Mouse (Mus musculus) forebrain, postnatal 0 days (tissue): ENCODE measurements around the gene Pde4d. TPM values are rescaled to one million over a fixed set of nuclear protein-coding genes. Genes with fewer than 3 reads are reported as not detected.

ENCODE experiments used
- ATAC-seq: fragments of 200-750 bp; cut with Nextera tagmentation; 2 replicates; pipeline ENCODE4 v1.8.0; 2017; ENCODE audit warnings: mild to moderate bottlenecking, moderate library complexity
- DNase-seq: peaks from one replicate; pipeline ENCODE4 v3.0.0-alpha.2; 2015
- H3K27ac ChIP-seq: fragments of 300-500 bp; sonication (generic); 2 replicates; pipeline ENCODE4 v1.5.1; 2014; ENCODE audit warnings: low read depth, mild to moderate bottlenecking, antibody characterized with exemption, low read length, moderate library complexity, mixed read lengths
- H3K27me3 ChIP-seq: fragments of 300-500 bp; sonication (generic); 2 replicates; pipeline ENCODE4 v1.6.1; 2014; ENCODE audit warnings: mild to moderate bottlenecking, low read length, mixed read lengths; ENCODE audit not compliant: insufficient read depth
- H3K36me3 ChIP-seq: fragments of 300-500 bp; sonication (generic); 2 replicates; pipeline ENCODE4 v1.6.1; 2014; ENCODE audit warnings: mild to moderate bottlenecking, moderate library complexity; ENCODE audit not compliant: insufficient read depth
- H3K4me1 ChIP-seq: fragments of 300-500 bp; sonication (generic); 2 replicates; pipeline ENCODE4 v1.6.1; 2014; ENCODE audit warnings: antibody characterized with exemption; ENCODE audit not compliant: insufficient read depth
- H3K4me2 ChIP-seq: fragments of 300-500 bp; sonication (generic); 2 replicates; pipeline ENCODE4 v1.6.1; 2014; ENCODE audit warnings: low read depth, mild to moderate bottlenecking, moderate library complexity
- H3K4me3 ChIP-seq: fragments of 300-500 bp; sonication (generic); 2 replicates; pipeline ENCODE4 v1.5.1; 2014; ENCODE audit warnings: low read depth, low read length, mixed read lengths
- H3K9ac ChIP-seq: fragments of 300-500 bp; sonication (generic); 2 replicates; pipeline ENCODE4 v1.6.1; 2014; ENCODE audit warnings: mild to moderate bottlenecking
- H3K9me3 ChIP-seq: fragments of 300-500 bp; sonication (generic); 2 replicates; pipeline ENCODE4 v1.6.1; 2016; ENCODE audit warnings: low read length
- CTCF ChIP-seq: sonication (generic); IDR thresholded peaks from 2 replicates; pipeline ENCODE4 v1.5.1; 2016; ENCODE audit warnings: antibody characterized with exemption, control low read depth, low read depth
- WGBS: fragments of 180-500 bp; shearing (Covaris S2); extraction: QIAGEN DNeasy Blood & Tissue Kit; methylation state at CpG from one replicate; pipeline ENCODE4 v1.1.7; 2014; 5-methylcytosine and 5-hydroxymethylcytosine counted together
- polyA plus RNA-seq: library from polyadenylated mRNA; unstranded; fragments of >200 nt; fragmentation: Nextera tagmentation; extraction: Ambion mirVana; gene quantifications from 2 replicates; pipeline ENCODE4 v1.2.1, GENCODE M21; 2015
- total RNA-seq: library from RNA; depleted of rRNA; stranded (reverse); fragments of >200 nt; gene quantifications from 2 replicates; pipeline ENCODE4 v1.2.3, GENCODE M21; 2014; rRNA removed

The Pde4d gene
- 78.0 and 78.8 TPM in 2 replicates for total RNA-seq
- 10.5 and 13.2 TPM in 2 replicates for polyA plus RNA-seq

DNA sequence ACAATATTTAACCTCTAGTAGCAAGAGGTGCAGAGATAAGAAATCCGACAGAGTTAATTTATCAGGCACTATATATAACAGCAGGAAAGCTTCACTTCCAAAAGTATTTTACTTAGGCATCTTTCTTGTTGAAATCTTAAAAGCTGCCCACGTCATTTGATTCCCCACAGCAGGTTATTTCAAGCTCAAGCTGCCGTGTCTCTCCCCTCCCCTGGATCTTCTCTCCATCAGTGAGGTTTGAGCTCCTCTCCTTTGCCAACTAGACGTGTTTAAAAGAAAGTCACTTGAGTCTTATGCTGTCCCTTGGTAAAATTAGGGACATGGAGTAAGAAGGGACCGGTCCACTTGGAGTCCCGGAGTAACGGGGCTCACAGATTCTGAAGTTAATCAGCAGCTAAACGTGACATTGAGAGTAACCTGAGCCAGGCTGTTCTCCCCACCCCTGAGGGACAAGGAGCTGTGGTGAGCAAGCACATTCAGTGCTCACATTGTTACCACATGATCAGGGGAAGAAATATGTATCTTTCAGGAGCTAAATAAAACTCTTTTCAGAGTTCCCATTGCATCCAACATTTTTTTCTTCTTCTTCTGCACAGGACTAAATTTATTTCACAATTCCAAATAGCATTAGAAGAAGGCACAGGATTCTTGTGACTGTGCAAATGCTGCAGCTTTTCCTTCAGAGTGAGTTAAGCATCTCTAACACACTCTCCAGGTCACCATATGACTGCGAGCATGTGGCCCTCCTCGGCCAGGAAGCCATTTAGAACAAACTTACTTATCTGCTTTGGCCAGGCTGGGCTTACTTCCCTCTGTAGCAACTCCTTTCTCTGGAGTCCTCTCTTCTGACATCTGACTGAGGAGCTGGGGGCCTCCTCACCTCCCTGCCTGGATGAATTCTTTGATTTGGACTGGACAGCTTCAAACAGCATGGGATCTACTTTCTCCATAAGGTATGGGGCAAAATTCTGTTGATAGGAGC lies at the start of gene Pde4d:
Gene Pde4d, plus strand, starts transcription at position 833 of the 982 bp plus-strand sequence.
- ATAC-seq, result no peak
- Histone ChIP-seq H3K36me3 (no peaks in the 10 kb centered on the region), H3K4me3 (no peak within 1 kb of the TSS), H3K27ac (no peak within 1 kb of the TSS), H3K4me1 (no peaks in the 10 kb centered on the region), H3K9me3 (no peaks in the 10 kb centered on the region), H3K9ac (no peak within 1 kb of the TSS), H3K27me3 (no peaks in the 10 kb centered on the region), H3K4me2 (no peak within 1 kb of the TSS)
- 58% methylated on average over 10 of the region's 10 CpGs for WGBS
- DNase-seq, result no peak
- TF ChIP-seq CTCF, result no peak

DNA sequence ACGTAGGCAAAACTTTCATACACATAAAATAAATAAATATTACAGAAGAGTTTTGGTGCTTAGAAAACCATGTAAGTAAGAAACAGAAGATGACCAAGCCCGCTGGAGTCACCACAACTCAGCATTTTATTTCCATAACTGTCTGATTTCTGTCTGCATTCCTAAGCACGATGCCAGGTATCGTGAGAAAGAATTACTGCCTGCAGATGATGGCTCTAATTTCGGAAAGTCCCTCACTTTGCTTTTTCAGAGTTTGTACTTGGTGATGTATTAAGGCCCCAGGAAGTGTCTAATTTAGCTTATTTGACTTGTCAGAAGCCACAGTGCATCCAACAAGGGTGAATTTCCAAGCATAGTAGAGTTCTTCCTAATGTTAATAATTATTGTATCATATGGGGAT lies 46.6 kb upstream of the Pde4d start:
- H3K9me3 ChIP-seq, result no peaks in the 10 kb centered on the region
- ATAC-seq, result no peak
- WGBS, result 97% methylated on average over 5 of the region's 5 CpGs

GRCm38 (mm10) chr13:108404372-108404771 lies 45.4 kb upstream of the Pde4d start:
- Histone ChIP-seq H3K27ac (no peak overlapping the region), H3K4me1 (no peaks in the 10 kb centered on the region), H3K4me2 (no peak overlapping the region), H3K9ac (no peak overlapping the region), H3K27me3 (no peaks in the 10 kb centered on the region), H3K36me3 (no peaks in the 10 kb centered on the region), H3K9me3 (no peaks in the 10 kb centered on the region), H3K4me3 (no peak overlapping the region)
- ATAC-seq (no peak), DNase-seq (no peak)
- TF ChIP-seq CTCF, result no peak
- WGBS, result 84% methylated on average over 4 of the region's 4 CpGs

More for the DNA sequence above, 46.6 kb upstream of the Pde4d start:
- DNase-seq, result no peak
- H3K9ac ChIP-seq, result no peak overlapping the region
- no peak overlapping the region for H3K4me2 ChIP-seq
- TF ChIP-seq CTCF, result no peak
- H3K27me3 ChIP-seq, result no peaks in the 10 kb centered on the region
- no peak overlapping the region for H3K27ac ChIP-seq
- no peaks in the 10 kb centered on the region for H3K4me1 ChIP-seq
- no peaks in the 10 kb centered on the region for H3K36me3 ChIP-seq
- no peak overlapping the region for H3K4me3 ChIP-seq

GRCm38 (mm10) chr13:108415464-108415863 lies 34.3 kb upstream of the Pde4d start:
- DNase-seq (no peak), ATAC-seq (no peak)
- Histone ChIP-seq H3K9ac (no peak overlapping the region), H3K9me3 (no peaks in the 10 kb centered on the region), H3K4me2 (no peak overlapping the region), H3K27me3 (no peaks in the 10 kb centered on the region), H3K27ac (no peak overlapping the region), H3K36me3 (no peaks in the 10 kb centered on the region), H3K4me1 (no peaks in the 10 kb centered on the region), H3K4me3 (no peak overlapping the region)
- TF ChIP-seq CTCF, result no peak
- WGBS, result 85% methylated on average over 2 of the region's 2 CpGs

DNA sequence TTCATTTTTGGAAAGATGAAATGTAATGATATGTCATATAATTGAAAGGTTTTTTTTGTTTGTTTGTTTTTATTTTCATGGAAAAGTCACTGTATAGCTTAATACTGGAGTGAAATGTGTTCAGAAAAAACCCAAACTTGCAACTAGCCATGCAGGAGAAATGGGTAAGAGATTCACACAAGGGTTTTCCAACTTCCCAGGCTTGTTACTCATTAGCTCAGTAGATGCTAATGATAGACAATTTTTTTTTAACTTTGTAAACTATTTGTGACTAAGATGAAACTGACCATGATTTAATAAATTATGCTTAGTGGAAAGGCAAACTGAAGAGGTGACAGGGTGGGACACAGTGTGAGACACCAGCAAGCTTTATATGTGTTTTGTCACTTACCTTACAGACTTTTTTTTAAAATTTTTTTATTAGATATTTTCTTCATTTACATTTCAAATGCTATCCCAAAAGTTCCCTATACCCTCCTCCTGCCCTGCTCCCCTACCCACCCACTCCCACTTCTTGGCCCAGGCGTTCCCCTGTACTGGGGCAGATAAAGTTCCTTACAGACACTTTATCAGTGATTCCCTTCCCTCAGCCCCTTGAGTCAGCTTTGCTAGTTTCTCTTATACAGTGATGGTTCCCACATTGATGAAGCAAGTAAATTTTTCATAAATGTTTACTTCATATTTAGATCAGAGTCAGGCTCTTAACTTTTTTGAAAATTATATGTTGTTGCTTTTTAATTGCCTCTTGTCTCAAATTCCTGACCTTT lies 30.8 kb upstream of the Pde4d start:
- DNase-seq, result no peak
- H3K27me3 ChIP-seq, result no peaks in the 10 kb centered on the region
- H3K4me2 ChIP-seq, result no peak overlapping the region
- no peaks in the 10 kb centered on the region for H3K36me3 ChIP-seq
- H3K27ac ChIP-seq, result no peak overlapping the region
- H3K4me3 ChIP-seq, result no peak overlapping the region
- H3K4me1 ChIP-seq, result no peaks in the 10 kb centered on the region
- no peak for TF ChIP-seq CTCF
- H3K9ac ChIP-seq, result no peak overlapping the region
- H3K9me3 ChIP-seq, result no peaks in the 10 kb centered on the region
- no peak for ATAC-seq
- WGBS, result 94% methylated on average over 1 of the region's 1 CpGs

GRCm38 (mm10) chr13:108426322-108426721 lies 23.4 kb upstream of the Pde4d start:
- no peak for ATAC-seq
- DNase-seq, result no peak
- H3K9me3 ChIP-seq, result no peaks in the 10 kb centered on the region
- no peak overlapping the region for H3K4me2 ChIP-seq
- no peaks in the 10 kb centered on the region for H3K36me3 ChIP-seq
- WGBS, result 56% methylated on average over 5 of the region's 5 CpGs
- no peak overlapping the region for H3K27ac ChIP-seq
- no peaks in the 10 kb centered on the region for H3K4me1 ChIP-seq
- no peak overlapping the region for H3K4me3 ChIP-seq
- H3K9ac ChIP-seq, result no peak overlapping the region
- no peak for TF ChIP-seq CTCF
- H3K27me3 ChIP-seq, result no peaks in the 10 kb centered on the region

DNA sequence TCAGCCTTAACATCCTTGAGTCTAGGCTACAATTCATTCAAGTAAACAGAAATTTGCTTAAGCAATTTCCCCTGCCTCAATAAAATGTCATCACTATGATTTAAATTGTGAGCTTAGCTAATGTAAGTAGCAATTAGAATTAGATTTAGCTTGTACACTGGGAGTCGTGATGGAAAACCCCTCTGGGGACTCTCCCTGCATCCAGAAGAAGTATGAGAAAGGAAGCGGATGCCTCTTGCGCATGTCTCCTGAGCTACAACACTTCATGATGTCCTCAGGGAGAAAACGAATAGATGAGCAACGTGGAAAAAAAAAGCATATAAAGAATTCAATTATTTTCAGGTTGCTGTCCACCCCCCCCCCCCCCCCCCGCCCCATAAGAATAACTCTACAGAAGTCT lies 20.9 kb upstream of the Pde4d start:
- TF ChIP-seq CTCF, result no peak
- Histone ChIP-seq H3K9me3 (no peaks in the 10 kb centered on the region), H3K4me2 (no peak overlapping the region), H3K4me3 (no peak overlapping the region), H3K27ac (no peak overlapping the region), H3K4me1 (no peaks in the 10 kb centered on the region), H3K9ac (no peak overlapping the region), H3K36me3 (no peaks in the 10 kb centered on the region), H3K27me3 (no peaks in the 10 kb centered on the region)
- DNase-seq, result no peak
- 78% methylated on average over 6 of the region's 6 CpGs for whole genome bisulfite sequencing
- no peak for ATAC-seq
